Mouse (Mus musculus): Measurements from ENCODE around the gene Adamts20. TPM values are rescaled to one million over a fixed set of nuclear protein-coding genes. Genes with fewer than 3 reads are reported as not detected.
A peak's percentile ranks its signal among the peaks of the same experiment; 100 is the strongest.

Gene Adamts20
- total and polyA plus RNA-seq, 3 experiments: 2.1 to 3.6 TPM; not detected in 1

- Histone ChIP-seq H3K27me3 (ENCODE audit: control insufficient read depth in 1 of 2, insufficient read depth in 2 of 2, low read length in 2 of 2) (peaks cover 0 to 5% of the 10 kb centered on the region in 2 experiments; a peak in 3 of 4 replicates), H3K27ac (ENCODE audit: control insufficient read depth, low read depth, low read length) (no peak overlapping the region), H3K4me3 (ENCODE audit: control insufficient read depth in 1 of 2, insufficient read depth in 1 of 2, low read depth in 2 of 2, low read length in 2 of 2) (peak overlapping the region; percentile 65 to 72), H3K36me3 (ENCODE audit: control insufficient read depth in 1 of 2, insufficient read depth in 2 of 2, low read length in 2 of 2) (no peaks in the 10 kb centered on the region), H3K9ac (ENCODE audit: control insufficient read depth, low read depth, low read length, poor library complexity, severe bottlenecking) (peak overlapping the region; percentile 63), H3K4me1 (ENCODE audit: control insufficient read depth in 1 of 2, insufficient read depth in 2 of 2, low read length in 2 of 2) (peaks cover 0 to 5% of the 10 kb centered on the region in 2 experiments; a peak in 1 of 4 replicates), H3K79me2 (ENCODE audit: control insufficient read depth, insufficient read depth, low read length, poor library complexity) (no peaks in the 10 kb centered on the region; the same call in 1 of the 2 replicates), H3K9me3 (replicated peaks; ENCODE audit: insufficient read depth, low read length) (no peaks in the 10 kb centered on the region)
- peak; percentile 55 for TF ChIP-seq NRF1 (IDR thresholded peaks at IDR 0.05; ENCODE audit: insufficient read depth, low read depth, low read length, poor library complexity, severe bottlenecking)
- TF ChIP-seq HCFC1 (IDR thresholded peaks at IDR 0.05; ENCODE audit: low read depth, low read length): no peak
- TF ChIP-seq UBTF (IDR thresholded peaks at IDR 0.05; ENCODE audit: borderline replicate concordance, insufficient read depth, low read depth, low read length): 0 out of 2 replicates have a peak, but pooled peaks have one; percentile 6
- TF ChIP-seq JUND (IDR thresholded peaks at IDR 0.05; ENCODE audit: low read depth, low read length): no peak
- TF ChIP-seq POLR2A (IDR thresholded peaks at IDR 0.05; ENCODE audit: control insufficient read depth in 1 of 2, insufficient read depth in 1 of 2, low read depth in 1 of 2, low read length in 2 of 2, poor library complexity in 1 of 2): peak; percentile 58 to 76; a peak in 3 of 4 replicates
- TF ChIP-seq ELF1 (IDR thresholded peaks at IDR 0.05; ENCODE audit: low read depth, low read length): no peak
- TF ChIP-seq ETS1 (IDR thresholded peaks at IDR 0.05; ENCODE audit: low read depth, low read length): no peak
- TF ChIP-seq CTCF (IDR thresholded peaks at IDR 0.05 in 2 of 3, conservative IDR thresholded peaks at IDR 0.05 in 1 of 3; ENCODE audit: control insufficient read depth in 1 of 3, insufficient read depth in 1 of 3, low read depth in 2 of 3, low read length in 3 of 3, poor library complexity in 1 of 3, severe bottlenecking in 1 of 3): no peak
- TF ChIP-seq ZMIZ1 (IDR thresholded peaks at IDR 0.05; ENCODE audit: low read depth, low read length): no peak
- TF ChIP-seq MYB (IDR thresholded peaks at IDR 0.05; ENCODE audit: low read depth, low read length): no peak
- no peak for TF ChIP-seq MAFK (IDR thresholded peaks at IDR 0.05; ENCODE audit: borderline replicate concordance, low read depth, low read length)
- TF ChIP-seq ZKSCAN1 (IDR thresholded peaks at IDR 0.05; ENCODE audit: low read depth, low read length): no peak
- no peak for TF ChIP-seq KAT2A (conservative IDR thresholded peaks at IDR 0.05; ENCODE audit: low read depth, low read length)
- no peak for TF ChIP-seq TAL1 (IDR thresholded peaks at IDR 0.05; ENCODE audit: low read length)
- TF ChIP-seq TBP (IDR thresholded peaks at IDR 0.05; ENCODE audit: low read depth, low read length): no peak
- TF ChIP-seq ZC3H11A (IDR thresholded peaks at IDR 0.05; ENCODE audit: low read depth, low read length): no peak
- peak; percentile 35; the same call in 1 of the 2 replicates for TF ChIP-seq MAZ (IDR thresholded peaks at IDR 0.05; ENCODE audit: low read depth, low read length)
- TF ChIP-seq POLR2AphosphoS2 (IDR thresholded peaks at IDR 0.05; ENCODE audit: low read length): no peak
- TF ChIP-seq MAX (IDR thresholded peaks at IDR 0.05; ENCODE audit: low read length): no peak
- TF ChIP-seq MYC (IDR thresholded peaks at IDR 0.05; ENCODE audit: low read depth, low read length): no peak
- no peak for TF ChIP-seq MXI1 (IDR thresholded peaks at IDR 0.05; ENCODE audit: low read depth, low read length)
- TF ChIP-seq SMC3 (IDR thresholded peaks at IDR 0.05; ENCODE audit: low read depth, low read length): no peak
- no peak for TF ChIP-seq CHD1 (IDR thresholded peaks at IDR 0.05; ENCODE audit: low read depth, low read length)
- peak; percentile 82 for DNase-seq (ENCODE audit: low read depth, low spot score)
Observed at GRCm38 (mm10) chr15:94404071-94404545, 61.1 kb downstream of the Adamts20 start.

All from MEL (cell line).